Mouse (Mus musculus): ENCODE data around the gene Rnf123.

DNA sequence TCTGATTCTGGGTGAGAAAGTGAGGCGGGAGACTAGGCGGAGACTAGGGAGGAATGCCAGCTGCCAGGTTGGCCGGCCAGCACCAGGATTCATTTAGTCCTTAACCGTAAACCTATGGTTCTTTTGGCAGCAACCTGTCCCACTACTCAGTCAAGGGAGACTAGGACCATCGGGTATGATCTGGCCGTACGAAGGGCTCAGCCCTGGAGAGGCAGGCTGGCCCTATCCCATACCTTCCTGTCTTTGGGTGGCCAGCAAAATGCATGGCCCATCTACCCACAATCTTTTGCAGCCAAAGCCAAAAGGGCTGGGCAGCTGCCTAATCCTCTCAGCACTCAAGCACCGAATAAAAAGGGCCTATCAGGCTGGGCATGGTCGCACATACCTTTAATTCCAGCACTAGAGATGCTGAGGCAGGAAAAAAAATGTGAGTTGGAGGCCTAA, 10.6 kb downstream of the Rnf123 start:
- no peak for TF ChIP-seq CTCF (IDR thresholded peaks at IDR 0.05; ENCODE audit: control insufficient read depth, insufficient read depth, insufficient replicate concordance, low read depth, low read length)
- no peak for TF ChIP-seq POLR2A (IDR thresholded peaks at IDR 0.05; ENCODE audit: control insufficient read depth, low read depth, low read length)
